Mouse (Mus musculus): ENCODE measurements around the gene Lrrc45. TPM values are rescaled to one million over a fixed set of nuclear protein-coding genes. Genes with fewer than 3 reads are reported as not detected.
"Not testable (repeated sequence)": the region's sequence is repeated elsewhere in the genome, so short reads cannot be mapped to it uniquely, and the experiment has no call there.

The Lrrc45 gene
- total RNA-seq, 2 experiments from 2014 or later: 7.2 to 21.0 TPM

DNA sequence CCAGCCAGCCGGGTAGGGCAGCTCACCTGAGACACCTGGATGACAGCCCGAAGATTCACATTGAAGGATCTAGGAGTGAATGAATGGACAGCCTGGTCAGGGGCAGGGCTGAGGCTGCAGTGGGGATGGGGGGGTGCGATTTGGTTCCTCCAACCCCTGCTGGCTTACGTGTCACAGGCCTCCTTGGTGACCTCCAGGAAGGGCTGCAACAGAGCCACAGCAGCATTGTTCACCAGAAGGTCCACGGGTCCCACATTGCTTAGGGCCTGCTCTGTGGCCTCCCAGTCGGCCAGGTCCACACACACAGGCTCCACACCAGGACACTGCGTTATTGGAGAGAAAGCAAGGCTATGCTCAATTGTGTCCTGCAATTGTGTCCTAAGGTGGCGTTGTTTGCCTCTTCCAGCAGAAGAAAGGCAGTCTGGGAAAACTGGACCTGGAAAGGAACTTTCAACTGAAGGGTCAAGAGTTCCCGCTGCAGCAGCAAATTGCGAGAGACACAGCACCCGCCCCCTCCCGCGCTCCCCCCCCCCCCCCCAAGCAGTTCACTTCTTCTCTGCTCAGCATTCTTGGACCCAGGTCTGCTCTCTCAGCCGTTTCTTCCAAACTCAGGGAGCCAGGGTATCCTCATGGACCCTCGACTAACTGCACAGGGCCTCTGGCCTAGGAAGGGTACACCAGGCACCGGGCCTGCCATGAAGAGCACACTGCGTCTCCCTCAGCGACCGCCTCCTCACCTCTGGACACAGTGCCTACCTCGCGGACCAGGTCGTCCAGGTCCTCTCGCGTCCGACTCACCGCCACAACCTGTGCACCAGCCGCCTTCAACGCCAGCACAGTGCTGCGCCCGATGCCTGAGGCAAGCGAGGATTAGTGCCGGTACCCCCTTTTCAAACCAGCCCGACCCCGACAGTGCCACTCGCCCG lies 12.8 kb downstream of the Lrrc45 start:
- no peak for ATAC-seq (ENCODE audit: poor library complexity, severe bottlenecking)

DNA sequence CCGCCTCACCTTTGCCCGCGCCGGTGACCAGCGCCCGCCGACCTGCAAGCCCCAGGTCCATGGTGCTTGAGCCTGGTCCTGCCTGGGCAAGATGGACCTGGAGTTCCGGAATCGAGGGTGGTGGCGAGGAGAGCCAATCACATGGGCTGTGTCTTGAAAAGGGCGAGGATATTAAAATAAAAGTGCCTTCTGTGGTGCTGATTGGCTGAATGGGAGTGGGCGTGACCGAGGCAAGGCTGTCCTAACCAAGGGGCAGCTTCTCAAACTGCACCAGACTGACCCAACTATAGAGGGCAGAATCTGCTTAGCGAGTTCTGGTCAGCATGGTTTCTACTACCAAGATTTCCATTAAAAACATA lies 13.4 kb downstream of the Lrrc45 start, which contains the start of gene Dcxr:
Gene Dcxr (minus strand): TSS at position 113 of the 359 bp plus-strand sequence.
- ATAC-seq (ENCODE audit: poor library complexity, severe bottlenecking): peak; percentile 88

GRCm38 (mm10) chr11:120727564-120727963 lies 13.8 kb downstream of the Lrrc45 start:
- ATAC-seq (ENCODE audit: poor library complexity, severe bottlenecking): no peak

- ATAC-seq (ENCODE audit: poor library complexity, severe bottlenecking): no peak
Observed at GRCm38 (mm10) chr11:120728530-120729240, 15.0 kb downstream of the Lrrc45 start.

DNA sequence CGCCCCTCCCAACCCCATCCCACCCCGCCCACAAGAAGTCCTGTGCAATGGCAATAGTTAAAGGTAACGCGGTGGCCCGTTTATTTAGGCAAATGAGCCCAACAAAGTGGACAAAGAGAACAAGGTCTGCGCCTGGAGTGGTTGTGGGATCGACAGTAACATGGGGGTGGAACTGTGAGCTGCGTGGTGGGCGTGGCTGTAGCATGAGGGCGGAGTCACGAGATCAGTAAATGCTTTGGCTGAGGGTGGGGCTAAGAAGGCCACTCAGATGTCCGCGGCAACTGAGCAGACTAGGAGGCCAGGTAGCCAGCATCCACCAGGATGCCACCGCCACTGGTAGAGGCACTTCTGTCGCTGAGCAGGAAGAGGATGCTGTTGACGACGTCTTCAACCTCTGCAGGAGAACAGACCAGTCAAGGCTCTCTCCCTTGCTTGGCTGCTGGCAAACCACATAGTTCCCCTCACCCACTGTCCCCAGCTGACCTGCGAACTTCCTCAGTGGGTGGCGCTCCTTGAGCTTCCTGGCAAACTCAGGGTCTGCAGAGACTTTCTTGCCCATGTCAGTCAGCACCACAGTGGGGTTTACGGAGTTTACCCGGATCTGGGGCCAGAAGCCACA lies 15.8 kb downstream of the Lrrc45 start:
- peak; percentile 75 for ATAC-seq (ENCODE audit: poor library complexity, severe bottlenecking)

- no peak for ATAC-seq (ENCODE audit: poor library complexity, severe bottlenecking)
Observed at GRCm38 (mm10) chr11:120730331-120730870, 16.7 kb downstream of the Lrrc45 start.

DNA sequence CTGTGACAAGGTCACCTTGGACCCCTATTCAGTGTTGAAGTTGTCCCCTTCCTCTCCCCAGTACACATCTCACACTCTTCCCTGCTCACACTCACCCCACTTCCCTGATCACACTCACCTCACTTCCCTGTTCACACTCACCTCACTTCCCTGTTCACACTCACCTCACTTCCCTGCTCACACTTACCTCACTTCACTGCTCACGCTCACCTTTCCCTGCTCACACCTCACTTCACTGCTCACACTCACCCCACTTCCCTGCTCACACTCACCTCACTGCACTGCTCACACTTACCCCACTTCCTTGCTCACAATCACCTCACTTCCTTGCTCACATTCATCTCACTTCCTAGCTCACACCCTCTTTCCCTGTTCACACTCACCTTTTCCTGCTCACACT lies 17.7 kb downstream of the Lrrc45 start:
- ATAC-seq (ENCODE audit: poor library complexity, severe bottlenecking): no peak

DNA sequence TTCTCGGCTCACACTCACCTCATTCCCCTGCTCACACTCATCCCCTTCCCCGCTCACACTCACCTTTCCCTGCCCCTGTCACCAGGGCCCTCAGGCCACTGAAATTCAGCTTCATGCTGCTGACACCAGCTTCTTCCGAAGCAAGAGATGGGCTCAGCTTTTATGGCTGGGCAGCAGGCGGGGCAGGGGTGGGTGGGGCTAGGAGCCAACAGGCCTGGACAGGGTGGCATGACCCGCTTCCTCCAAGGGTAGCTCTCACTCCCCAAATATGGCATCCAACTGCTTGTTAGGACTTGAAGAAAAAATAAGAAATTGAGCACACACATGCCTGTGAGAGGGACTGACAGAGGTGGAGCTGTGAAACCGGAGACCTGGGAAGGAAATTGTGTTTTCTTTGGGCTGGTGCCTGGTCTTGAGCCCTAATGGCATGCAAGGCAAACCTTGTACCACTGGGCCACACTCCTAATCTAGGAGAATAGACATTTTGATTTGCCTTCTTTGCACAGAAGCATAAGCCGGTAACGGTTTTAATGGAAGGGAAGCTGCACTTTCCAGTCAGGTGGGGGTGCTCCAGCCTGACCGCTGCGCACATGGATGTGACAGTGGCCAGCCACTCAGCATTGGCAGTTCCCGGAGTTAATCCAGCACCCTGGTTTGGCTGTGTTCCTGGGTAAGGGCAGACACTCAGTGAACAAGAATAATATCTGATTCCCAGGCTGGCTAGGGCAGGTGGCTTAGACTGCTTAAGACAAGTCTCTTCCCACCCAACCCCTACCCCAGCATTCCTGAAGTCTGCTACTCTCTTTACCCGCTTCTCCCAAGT lies 18.3 kb downstream of the Lrrc45 start, which contains the start of gene Cbr2:
Gene Cbr2 (minus strand): TSS at position 257 of the 823 bp plus-strand sequence.
- ATAC-seq (ENCODE audit: poor library complexity, severe bottlenecking): no peak

DNA sequence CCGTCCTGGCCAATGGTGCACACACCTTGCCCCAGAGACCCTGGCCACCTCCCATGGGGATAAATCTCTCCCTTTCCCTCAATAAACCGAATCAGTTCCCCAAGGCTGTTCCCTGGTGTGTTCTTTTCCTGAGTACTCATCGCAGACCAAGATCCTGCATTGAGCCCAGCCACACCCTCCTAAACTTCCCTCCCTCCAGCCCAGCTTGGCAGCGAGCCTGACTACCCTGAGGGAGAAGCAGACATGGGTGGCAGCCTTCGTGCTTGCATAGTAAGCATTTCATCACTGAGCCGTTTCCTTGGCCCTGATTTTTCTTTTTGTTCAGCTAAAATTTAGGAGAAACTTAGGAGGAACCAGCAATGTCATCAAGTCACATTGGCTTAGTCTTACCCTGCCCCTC lies 19.8 kb downstream of the Lrrc45 start:
- peak; percentile 38; the same call in 1 of the 2 replicates for ATAC-seq (ENCODE audit: poor library complexity, severe bottlenecking)

GRCm38 (mm10) chr11:120736424-120736823 lies 22.7 kb downstream of the Lrrc45 start:
- no peak for ATAC-seq (ENCODE audit: poor library complexity, severe bottlenecking)

GRCm38 (mm10) chr11:120740981-120741380 lies 27.3 kb downstream of the Lrrc45 start:
- no peak for ATAC-seq (ENCODE audit: poor library complexity, severe bottlenecking)

DNA sequence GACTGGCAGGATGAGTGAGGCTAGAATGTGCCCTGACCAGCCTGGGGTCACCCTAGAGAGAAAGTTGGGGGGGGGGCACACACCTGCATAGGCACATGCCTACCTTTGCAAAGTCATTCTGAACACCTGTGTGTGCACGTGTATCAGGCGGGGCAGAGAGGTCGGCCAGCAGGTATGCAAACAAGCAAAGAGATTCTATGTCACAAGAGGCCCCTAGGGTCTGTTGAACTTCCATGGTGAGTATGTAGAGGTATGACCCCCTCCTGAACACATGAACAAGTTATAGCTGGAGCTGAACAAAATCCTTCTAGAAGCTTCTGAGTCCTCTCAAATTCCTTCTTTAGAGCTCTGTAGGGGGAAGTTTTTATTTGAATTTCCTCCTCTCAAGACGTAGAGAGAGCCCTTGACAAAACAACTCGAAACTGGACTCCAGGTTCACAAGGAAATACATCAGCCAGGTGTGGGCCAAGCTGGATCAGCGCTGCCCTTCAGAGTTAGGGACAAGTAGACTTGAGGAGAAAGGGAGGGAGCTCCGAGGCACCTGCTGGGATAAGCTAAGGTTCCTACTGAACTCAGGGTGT lies 30.5 kb downstream of the Lrrc45 start:
- no peak for ATAC-seq (ENCODE audit: poor library complexity, severe bottlenecking)

GRCm38 (mm10) chr11:120747974-120748373 lies 34.2 kb downstream of the Lrrc45 start:
- ATAC-seq (ENCODE audit: poor library complexity, severe bottlenecking): no peak

- peak; percentile 84 for ATAC-seq (ENCODE audit: poor library complexity, severe bottlenecking)
Observed at GRCm38 (mm10) chr11:120749430-120749829, 35.7 kb downstream of the Lrrc45 start.

DNA sequence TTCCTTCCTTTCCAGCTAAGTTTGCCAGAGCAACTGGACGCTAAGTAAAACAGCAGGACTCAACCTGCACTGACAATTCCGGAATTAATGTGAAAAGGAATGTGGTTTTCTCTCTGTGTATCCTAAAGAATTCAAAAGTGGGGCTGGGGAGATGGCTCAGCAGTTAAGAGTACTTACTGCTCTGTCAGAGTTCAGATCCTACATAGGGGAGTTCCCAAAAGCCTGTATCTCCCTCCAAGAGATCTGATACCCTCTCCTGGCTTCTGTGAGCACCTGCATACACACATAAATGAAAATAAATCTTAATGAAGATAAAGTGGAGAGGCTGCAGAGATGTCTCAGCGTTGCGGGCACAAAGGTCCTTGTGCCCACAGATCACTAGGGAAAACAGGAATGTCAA lies 37.9 kb downstream of the Lrrc45 start:
- ATAC-seq (ENCODE audit: poor library complexity, severe bottlenecking): no peak

- ATAC-seq (ENCODE audit: poor library complexity, severe bottlenecking): no peak
Observed at GRCm38 (mm10) chr11:120760236-120760635, 46.5 kb downstream of the Lrrc45 start.

GRCm38 (mm10) chr11:120761811-120762671 lies 48.3 kb downstream of the Lrrc45 start:
- ATAC-seq (ENCODE audit: poor library complexity, severe bottlenecking): no peak

DNA sequence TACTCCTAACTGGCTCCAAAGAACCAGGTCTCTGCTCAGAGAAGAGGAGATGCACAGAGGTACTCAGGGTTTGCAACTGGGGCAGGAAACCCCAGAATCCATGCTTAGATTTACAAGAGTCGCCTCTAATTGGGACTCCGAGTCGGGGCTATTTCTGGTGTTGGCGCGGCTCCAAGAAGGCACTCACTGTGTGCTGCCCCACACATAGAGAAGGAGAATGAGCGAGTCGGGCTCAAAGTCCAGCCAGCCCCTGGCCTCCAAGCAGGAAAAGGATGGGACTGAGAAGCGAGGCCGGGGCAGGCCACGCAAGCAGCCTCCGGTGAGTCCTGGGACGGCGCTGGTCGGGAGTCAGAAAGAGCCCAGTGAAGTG lies 48.9 kb downstream of the Lrrc45 start, which contains the start of gene Hmga1b:
Gene Hmga1b (plus strand): TSS at position 123 of the 370 bp plus-strand sequence.
- ATAC-seq (ENCODE audit: poor library complexity, severe bottlenecking): not testable (repeated sequence)

Data from megakaryocyte, adult 5-6 weeks (primary cell).